Mouse (Mus musculus): ENCODE measurements at regions not wholly inside any gene's neighbourhood (a gene's known extent, or its start where the extent isn't known, plus 50 kb on each side); places are given as distances from the start of the nearest gene placed in this dataset.

DNA sequence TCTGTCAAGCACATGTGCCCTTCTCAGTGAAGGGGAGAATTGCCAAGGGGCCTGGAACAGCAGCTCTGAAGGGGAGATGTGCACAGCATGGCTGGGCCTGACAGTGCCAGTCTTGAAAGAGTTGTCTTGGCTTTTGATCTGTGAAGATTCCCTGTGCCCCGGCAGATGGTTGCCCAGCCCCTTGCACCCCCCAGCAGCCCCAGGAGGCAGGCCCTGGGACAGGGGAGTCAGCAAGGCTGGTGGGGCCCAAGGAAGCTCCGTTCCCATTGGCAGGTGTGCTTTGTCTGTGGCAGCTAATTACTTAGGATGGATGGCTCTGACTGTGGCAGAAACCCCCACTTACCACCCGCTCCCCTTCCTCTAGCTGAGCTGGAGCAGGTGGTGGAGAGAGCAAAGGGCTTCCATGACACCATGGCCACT is 58.6 kb downstream of the Tspan17 start:
- no peak for DNase-seq (ENCODE audit: low read depth)

DNA sequence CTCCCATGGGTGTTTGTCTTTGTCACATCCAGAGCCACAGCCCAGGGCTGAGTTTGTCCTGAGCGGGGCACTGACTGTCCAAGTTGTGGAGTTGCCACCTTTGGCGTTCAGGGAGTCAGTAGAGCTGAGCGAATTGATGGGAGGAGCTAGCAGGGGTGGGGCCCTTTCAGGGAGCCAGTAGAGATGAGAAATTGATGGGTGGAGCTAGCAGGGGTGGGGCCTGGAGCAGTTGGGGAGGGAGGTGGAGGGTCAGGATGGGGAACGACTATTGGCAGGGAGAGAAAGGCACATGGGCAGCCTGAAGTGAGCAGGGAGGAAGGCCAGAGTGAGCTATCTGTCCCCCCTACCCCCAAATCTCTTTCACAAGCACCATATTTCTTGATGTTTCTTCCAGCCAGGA is 62.0 kb downstream of the Tspan17 start:
- DNase-seq (ENCODE audit: low read depth), result no peak

DNA sequence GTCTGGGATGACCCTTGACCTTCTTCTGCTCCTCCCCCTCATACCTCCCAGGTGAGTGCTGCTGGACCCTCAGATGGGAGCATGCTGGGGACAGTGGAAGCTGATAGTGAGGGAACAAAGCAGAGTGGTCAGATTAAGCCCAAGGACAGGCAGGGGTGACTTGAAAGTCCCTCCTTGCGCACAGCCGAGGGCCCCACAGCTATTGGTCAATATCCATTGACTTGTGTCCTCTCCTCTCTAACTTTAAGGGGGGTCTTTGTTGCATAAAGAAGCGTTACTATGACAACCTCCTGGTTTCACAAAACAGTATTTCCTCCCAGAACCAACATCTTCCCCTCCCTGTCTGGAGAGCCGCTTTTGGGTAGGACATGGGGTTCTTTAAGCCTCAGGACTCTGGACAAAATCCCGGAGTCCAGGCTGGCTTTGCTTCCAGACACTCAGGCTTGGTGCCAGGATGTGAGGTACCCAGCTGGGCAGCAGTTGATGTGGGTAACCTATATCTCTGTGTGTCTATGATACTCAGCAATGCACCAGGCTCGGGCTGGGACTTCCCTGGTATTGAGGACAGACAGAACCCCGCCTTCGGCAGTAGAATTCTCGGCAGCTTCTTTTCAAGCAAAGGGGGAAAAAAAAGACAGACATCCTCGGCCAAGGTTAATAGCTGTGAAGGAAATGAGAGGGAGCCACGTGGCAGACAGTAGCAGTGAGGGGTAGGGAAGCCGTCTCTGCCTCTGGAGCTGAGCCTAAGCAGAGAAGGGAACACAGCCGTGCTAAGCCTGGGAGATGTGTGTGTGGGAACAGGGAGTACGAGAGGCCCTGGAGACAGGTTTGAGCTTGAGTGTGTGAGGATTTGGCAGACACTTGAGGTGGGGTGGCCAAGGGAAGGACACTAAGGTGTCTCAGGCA is 66.4 kb downstream of the Tspan17 start:
- no peak for DNase-seq (ENCODE audit: low read depth)

DNA sequence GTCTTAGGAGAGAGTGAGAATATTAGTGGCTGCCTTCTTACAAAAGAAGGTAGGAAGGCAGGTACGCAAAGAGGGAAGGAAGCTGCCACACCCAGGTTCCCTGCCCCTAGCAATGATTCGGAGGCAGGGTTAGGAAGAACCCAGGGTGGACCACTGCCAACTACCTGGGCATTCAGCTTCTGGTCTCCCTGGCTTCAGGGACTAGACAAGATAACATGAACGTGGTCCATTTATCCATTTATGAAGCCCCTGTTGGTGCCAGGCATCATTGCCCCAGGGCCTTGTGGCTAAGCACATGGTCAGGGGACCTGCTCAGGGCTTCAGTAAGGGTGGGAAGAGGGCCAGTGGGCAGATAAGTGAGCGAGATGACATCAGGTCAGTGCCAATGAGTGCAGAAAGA is 73.8 kb downstream of the Tspan17 start:
- DNase-seq (ENCODE audit: low read depth), result no peak

DNA sequence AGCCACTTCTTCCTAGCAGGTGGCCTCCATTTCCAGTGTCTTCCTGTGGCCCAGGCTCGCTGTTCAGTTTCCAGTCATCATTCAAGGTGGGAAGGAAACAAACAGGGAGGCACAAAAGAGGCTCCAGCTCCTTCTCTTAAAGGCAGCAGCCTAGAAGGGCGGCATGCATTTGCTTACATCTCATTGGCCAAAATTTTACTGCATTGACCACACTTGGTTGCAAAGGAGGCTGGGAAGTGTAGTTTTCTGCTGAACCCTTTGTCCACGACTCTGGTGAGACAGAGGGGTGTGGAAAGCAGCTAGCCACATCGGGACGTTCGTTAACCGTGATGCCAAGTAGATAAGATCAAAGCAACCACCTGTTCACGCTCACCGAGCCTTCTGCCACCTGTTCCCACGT is 74.9 kb downstream of the Tspan17 start:
- DNase-seq (ENCODE audit: low read depth), result peak; percentile 2

- no peak for DNase-seq (ENCODE audit: low read depth)
Observed at GRCm38 (mm10) chr13:54872004-54872403, 77.2 kb upstream of the Unc5a start.

- DNase-seq (ENCODE audit: low read depth), result no peak
Observed at GRCm38 (mm10) chr13:54873882-54874281, 75.3 kb upstream of the Unc5a start.

DNA sequence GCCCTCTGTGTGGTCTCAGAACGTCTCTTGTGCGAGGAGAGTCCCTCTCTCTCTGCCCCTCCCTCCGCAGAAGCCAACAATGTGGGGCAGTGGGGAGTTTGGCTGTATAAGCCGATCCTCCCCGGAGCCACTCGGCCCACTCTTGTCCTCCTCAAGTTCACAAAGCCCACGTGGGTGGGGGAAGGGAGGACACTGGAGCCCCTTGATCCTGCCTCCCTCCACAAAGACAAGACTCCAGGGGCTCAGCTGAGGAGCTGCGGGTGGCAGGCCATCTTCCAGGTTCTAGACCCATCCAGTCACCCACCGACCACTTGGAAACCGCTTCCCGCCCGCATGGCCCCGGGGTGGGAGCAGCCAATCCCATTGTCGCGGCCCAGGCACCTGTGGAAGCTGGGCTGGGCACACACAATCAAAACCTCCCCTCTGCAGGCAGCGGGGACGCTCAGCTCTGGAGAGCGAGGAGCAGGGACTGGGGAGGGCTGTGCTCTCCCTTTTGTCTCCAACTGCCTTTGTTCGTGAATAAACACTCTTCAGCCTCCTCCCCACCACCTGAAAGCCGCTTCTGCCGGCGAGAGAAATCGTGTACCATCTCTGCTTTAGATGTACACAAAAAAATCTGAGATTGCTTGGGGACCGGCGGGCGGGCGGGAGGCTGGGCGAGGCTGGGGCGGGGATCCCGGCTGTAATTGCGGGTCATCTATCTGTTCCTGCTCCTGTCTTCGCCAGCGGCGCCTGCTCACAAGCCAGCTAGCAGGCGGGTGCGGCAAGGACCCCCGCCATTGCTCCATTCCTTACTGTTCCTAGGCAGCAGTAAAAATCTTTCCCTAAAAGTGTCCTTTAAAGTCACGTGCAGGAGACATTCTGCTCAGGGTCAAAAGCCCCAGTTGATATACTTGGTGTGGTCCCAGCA is 74.7 kb upstream of the Unc5a start:
- no peak for DNase-seq (ENCODE audit: low read depth)

DNA sequence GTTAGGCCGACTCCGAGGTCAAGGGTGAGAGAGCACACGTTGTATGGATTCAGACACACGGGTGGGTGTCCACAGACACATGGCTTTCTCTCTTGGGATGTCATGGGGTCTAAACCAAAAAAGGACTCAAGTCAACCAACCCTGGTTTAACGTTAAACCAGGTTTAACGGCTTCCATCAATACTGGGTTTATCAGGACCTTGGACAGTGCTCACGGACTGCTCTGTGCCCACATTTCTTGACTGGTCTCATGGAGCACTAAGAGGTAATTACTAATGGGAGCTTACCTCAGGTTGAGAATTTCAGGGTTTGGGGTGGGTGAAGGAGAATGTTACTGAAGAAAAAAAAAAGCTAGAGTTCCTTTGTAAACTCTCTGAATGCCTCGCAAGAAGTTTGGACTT is 72.7 kb upstream of the Unc5a start:
- peak; percentile 14 for DNase-seq (ENCODE audit: low read depth)

DNA sequence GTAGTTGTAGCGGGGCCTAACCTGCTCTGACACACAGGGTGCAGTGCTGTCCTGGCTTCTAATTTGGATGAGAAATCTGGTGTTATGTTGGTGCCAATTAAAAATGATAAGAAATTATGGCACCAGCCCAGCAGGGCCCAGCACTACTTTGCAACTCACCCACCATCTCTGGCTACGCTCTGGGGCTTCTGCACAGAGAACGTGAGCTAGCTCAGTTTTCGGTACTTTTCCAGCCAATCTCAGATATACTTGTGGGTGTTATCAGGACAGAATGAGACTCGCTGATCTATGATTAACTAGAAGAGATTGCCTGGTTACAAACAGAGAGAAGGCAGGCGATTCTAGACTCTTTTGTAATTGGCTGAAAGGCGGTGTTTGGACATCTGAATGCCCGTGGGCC is 71.6 kb upstream of the Unc5a start:
- no peak for DNase-seq (ENCODE audit: low read depth)

DNA sequence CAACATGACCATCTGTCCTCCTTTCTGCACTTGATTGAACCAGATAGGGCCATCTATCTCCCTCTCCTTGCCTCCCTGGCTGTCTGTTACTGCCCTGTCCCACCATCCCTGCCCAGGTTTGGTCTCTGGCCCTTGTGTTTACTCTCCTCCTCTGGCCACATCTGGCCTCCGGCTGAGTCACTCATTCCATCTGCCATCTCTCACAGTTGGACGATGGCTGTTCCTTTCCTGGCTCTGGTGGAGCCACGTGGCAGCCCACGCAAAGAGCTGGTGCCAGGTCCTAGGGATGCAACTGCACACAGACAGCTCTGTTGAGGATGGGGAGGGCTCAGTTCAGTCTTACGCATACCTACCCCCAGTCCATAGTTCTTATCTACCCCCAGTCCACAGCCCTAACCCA is 69.9 kb upstream of the Unc5a start:
- no peak for DNase-seq (ENCODE audit: low read depth)

- no peak for DNase-seq (ENCODE audit: low read depth)
Observed at GRCm38 (mm10) chr13:54880204-54880603, 69.0 kb upstream of the Unc5a start.

- no peak for DNase-seq (ENCODE audit: low read depth)
Observed at GRCm38 (mm10) chr13:54882781-54883180, 66.4 kb upstream of the Unc5a start.

- DNase-seq (ENCODE audit: low read depth), result no peak
Observed at GRCm38 (mm10) chr13:54883748-54884708, 65.2 kb upstream of the Unc5a start.

DNA sequence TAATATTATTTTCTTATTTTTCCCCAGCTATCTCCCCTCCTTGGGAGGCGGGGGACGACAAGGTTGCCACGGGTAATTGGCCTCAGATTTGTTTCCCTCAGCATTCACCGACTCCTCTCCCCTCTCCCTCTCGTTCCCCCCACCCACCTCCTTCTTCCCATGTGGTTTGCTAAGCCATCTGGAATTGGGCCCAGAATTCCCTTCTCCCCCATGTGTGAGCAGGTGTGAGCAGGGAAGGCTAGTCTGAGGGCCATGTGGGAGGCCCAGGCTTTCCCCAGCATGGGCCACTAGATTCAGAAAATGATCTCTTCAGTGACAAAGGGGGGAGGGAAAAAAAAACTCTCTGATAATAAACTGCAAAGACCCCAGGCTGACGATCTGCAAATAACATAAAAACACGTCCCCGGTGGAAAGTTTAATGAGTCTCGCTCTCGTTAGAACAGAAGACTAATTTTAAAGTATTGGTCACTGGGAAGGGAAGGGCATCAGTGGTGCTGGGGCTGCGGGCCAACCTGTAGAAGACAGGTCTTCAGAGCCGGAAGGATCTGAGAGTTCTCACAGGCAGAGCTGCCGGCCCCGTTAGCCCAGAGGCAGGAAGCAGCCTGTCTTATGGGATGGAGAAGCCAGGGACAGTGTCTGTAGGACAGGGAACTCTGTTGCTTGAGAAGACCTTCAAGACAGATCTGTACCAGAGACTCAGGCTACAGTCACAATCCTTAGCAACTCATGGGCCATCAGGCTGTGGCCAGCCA is 64.3 kb upstream of the Unc5a start:
- DNase-seq (ENCODE audit: low read depth), result no peak

DNA sequence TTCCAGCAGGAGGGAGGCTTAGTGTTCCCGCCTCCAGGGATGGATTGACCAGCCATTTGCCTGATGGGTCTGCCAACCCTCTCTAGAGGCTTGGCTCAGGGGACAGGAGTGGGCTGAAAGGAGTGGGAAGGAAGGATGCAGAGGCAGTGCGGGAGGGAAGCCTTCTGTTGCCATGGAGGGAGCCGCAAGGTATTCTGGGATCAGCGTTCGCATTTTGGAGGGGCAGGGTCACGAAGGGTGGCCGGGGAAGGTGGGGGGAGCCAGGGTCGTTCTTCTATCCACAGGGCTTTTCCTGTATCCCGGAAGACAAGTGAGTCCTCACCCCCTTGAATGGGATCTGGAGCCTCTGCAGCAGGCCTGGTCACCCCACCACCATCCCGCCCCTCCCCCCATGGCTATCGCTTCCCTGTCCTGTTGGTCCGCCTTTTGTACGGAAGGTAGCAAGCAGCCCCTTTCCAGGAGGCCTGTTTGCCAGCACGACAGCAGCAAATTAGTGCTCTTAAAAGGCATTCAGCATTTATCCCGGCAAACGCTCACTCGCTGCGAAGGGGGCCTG is 61.8 kb upstream of the Unc5a start:
- no peak for DNase-seq (ENCODE audit: low read depth)

DNA sequence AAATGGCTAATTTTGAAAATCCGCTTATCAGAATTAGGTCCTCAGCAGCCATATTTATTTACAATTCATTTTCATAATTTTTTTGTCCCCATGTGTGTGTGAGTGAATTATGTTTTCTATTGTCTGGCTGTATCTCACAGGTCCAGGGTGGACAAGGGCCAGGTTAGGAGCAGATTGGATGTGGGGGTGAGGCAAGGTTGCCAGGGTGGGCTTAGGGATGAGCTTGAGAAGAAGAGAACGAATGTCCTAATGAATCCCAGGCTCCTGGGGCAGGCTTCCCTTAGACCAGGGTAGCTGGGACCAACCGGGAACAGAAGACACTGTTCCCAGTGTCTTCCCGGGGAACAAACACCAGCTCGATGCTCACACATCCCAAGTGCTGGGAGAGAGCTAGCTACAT is 61.2 kb upstream of the Unc5a start:
- no peak for DNase-seq (ENCODE audit: low read depth)

GRCm38 (mm10) chr13:54889684-54890399 is 59.4 kb upstream of the Unc5a start:
- peak; percentile 33 for DNase-seq (ENCODE audit: low read depth)

- DNase-seq (ENCODE audit: low read depth), result no peak
Observed at GRCm38 (mm10) chr13:54892572-54892971, 56.6 kb upstream of the Unc5a start.

DNA sequence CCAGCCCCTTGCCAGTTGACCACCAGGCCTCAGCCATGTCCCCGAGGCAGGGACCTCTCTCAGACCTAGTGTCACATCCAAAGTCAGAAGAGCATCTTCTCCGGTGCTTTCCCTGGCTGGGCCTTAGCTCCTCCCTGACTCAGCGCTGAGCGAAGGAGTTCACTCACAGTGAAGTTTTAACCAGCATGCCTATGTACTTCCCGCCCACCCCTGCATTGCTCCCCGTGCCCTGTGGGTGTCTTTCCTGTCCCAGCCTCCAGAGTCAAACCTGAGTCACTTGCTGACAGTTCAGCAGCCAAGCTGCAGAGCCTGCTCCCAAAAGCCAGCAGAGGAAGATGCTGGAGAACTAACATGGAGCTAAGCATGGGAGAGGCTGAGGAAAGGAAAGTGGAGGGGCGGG is 55.6 kb upstream of the Unc5a start:
- no peak for DNase-seq (ENCODE audit: low read depth)
